Mouse (Mus musculus): ENCODE measurements around the gene Cyp2u1.
A peak's percentile ranks its signal among the peaks of the same experiment; 100 is the strongest.

Gene Cyp2u1

DNA sequence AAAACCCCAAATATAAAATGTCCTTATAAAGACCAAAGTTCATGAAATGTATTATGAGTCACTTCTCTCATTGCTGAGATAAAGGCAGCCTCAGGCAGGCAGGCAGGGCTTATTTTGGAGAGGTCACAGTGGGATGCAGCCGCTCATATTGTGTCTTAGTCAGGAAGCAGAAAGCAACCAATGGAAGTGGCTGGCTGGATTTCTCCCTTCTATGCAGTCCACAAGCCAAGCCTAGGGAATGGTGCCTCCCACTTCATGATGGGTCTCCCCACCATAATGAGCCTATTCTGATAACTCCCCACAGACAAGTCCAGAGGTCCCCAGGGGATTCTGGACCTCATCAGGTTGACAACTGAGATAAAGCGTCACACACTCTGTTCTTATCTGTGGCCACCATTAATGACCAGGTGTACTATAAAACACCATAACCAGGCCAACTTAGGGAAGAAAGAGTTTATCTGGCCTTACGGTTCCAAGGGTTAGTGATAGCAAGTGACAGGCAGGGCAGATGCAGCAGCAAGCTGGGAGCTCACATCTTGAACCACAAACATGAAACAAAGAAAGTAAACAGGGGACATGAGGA lies 47.5 kb downstream of the Cyp2u1 start:
- no peak for DNase-seq (ENCODE audit: low read depth, low spot score)

DNA sequence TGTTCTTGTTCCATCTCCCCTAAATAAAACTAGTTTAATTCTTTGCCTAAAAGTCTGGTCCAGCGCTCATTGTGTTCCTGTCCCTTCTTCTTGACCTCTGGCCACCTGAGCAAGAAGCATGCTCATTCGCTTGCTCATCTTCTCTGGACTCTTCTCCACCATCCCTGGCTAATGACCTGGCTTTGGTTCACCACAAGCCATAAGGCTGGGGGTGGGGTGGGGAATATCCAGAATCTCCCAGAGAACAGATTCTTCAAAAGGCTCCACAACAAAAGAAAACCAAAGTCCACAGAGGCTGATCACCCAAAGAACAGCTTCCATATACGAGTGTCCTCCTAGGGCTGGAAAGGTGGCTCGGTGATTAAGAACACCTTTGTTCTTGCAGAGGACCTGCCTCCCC lies 48.0 kb downstream of the Cyp2u1 start:
- no peak for DNase-seq (ENCODE audit: low read depth, low spot score)

DNA sequence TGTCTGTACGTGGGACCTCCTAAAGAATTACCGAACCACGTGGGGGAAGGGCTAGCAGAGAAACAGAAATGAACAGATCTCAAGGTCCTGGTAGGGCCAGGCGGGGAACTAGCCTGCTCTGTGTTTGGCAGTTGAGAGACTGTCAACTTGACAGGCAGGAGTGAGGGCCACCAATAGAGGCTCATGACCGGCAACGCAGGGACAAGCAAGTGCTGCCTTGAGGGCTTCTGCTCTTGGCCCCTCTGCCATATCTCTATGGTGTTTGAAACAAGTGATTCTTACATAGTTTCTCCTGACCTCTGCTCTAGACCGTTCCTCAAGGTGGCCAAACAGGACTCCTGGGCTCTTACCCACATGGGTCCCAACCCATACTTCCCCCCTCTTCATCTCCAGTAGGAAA lies 51.4 kb downstream of the Cyp2u1 start:
- DNase-seq (ENCODE audit: low read depth, low spot score): no peak

DNA sequence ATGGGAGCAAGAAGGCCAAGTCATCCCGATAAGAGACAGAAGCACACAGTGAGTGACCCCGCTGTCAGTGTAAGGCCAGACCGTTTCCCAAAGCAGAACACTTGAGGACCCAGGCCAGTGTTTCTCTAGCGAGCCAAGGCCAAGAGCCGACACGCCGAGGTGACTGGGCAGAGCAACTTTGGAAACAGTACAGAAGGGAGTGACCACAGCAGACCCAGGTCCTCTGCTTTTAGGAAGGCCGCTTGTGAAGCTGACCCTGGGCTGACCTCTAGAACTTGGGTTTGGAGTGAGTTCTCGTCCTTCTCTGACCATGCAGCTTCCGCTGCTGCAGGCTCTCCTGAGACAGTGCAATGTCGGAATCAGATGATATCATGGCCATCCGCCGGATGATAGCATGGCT lies 52.0 kb downstream of the Cyp2u1 start:
- no peak for DNase-seq (ENCODE audit: low read depth, low spot score)

DNA sequence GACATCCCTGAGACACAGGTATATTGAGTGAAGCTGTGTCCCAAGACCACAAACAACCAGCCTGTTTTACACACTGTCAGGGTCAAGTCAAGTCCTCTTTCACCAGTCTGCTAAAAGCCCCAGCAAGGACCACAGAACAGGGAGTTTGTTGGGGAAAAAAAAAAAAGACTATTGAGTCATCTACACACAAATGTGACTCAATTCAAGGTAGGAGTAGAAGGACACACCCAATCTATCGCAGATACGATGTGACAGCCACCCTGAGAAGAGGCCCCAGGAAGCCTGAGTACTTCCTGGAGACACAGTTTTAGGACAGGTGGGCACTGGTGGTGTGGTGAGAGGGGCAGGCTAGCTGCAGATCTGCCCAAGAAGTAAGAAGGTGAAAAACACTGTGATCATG lies 52.7 kb downstream of the Cyp2u1 start:
- no peak for DNase-seq (ENCODE audit: low read depth, low spot score)

DNA sequence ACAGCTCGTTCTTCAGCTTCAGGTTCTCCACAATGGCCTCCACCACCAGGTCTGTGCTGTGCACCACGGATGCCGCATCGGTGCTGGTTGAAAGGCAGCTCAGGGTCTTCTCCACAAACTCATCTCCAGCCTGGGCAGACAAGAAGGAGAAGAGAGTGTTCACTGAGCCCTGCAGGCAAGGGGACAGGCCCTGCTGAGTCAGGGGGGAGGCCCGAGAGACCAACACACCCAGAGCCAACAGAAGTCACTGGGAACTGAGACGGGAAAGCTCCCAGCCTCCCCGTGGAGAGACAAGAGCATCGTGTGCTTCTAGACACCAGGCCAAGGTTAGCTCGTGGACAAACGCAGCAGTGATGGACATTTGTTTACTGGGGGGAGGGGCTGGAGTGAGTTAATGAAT lies 54.6 kb downstream of the Cyp2u1 start:
- no peak for DNase-seq (ENCODE audit: low read depth, low spot score)

DNA sequence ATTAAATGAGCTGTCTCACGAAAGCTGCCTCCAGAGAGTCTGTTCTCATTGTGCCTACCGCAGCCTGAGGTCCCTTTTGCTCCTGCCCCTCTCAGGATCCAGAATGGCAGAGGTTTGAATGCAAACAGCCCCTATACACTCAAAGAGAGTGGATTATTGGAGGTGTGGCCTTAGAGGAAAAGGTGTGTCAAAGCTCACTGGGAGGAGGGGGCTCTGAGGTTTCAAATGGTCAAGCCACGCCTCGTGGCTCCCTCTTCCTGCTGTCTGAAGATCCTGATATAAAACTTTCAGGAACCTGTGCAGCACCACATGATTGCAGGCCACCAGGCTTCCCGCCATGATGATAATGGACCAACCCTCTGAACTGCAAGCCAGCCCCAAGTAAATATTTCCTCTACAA lies 55.2 kb downstream of the Cyp2u1 start:
- peak; percentile 32 for DNase-seq (ENCODE audit: low read depth, low spot score)

DNA sequence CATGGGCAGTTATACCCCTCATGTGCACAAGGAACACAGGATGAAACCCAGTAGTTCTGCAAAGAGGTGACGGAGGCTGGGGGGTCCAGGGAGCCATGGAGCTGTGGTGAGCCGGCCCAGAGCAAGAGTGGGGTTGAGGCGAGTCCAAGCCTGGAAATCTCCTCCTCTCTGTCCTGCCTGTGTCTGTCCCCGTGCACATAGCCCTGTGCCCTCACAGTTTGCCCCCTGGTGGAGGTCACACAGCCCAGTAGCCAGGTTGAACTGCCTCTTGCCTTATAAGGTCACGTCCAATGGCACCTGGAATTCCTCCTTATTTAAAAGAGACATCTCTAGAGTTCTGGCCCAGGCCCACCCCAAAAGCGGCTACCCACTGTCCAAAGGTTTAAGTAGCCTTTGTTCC lies 55.6 kb downstream of the Cyp2u1 start:
- DNase-seq (ENCODE audit: low read depth, low spot score): peak; percentile 50

DNA sequence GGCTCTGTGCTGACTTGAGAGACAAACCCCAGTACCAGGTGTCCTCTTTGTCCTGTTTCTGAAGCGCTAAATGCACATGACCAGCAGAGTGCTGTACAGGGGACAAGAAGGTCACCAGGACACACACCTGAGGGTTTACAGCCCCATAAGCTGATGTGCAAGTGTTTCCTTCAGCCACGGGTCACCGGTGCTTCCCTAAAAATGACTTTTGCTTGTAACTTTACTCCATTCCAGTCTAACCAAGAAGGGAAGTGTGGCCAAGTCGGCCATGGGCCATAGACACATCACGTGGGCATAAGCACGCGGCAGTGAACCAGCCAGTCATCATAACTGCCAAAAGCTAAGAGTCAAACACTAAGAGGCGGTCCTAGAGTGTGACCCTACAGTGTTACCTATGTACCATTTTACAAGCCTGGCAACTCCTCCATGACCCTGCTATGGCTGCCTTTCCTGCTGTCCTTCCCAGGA lies 56.4 kb downstream of the Cyp2u1 start:
- DNase-seq (ENCODE audit: low read depth, low spot score): no peak

DNA sequence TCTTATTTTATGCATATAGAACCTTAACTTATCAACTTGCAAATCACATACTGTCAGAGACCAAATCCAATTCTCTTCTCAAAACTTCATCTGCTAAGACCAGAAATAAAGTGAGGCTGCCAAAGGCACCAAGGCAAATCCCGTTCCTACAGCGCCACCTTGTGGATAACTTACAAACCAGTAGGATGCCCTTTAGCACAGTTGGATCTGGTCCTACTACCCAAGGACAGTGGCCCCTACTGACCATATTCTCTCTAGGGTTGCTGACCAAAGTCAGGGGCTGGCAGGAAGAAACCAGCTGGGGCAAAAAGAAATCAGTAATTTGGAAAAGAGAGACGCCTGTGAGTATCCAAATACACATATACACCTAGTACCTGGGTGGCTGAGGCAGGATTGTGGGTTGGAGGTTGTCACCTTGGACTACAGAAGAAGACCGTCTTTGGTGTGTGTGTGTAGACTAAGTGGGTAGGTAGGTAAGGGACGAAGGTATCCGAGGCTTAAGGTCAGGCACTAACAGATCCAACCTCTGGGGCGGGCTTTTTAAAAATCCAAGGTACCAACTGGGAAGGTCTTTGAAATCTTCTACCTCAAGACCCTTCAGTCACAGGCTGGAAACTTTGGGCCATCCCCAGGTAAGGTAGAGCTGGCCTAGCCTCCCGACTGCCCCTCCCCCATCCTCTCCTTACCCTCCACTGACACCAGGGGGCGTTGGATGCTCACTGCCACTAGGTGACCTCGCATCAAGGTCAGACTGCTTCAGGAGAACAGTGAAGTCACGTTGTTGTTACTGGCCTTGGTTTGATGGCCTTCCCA lies 57.1 kb downstream of the Cyp2u1 start:
- DNase-seq (ENCODE audit: low read depth, low spot score): peak; percentile 84
